Mouse (Mus musculus) embryonic facial prominence, embryonic 11.5 days (tissue): ENCODE measurements at regions not wholly inside any gene's neighbourhood (a gene's known extent, or its start where the extent isn't known, plus 50 kb on each side); places are given as distances from the start of the nearest gene placed in this dataset.

ENCODE experiments used
- ATAC-seq: fragments of 200-750 bp; cut with Nextera tagmentation; replicated peaks from 2 replicates; pipeline ENCODE4 v1.8.0; 2017; ENCODE audit warnings: low read depth; ENCODE audit not compliant: insufficient number of reproducible peaks, low FRiP score, low TSS enrichment
- DNase-seq: peaks from one replicate; pipeline ENCODE4 v3.0.0-alpha.2; 2015; ENCODE audit warnings: low spot score
- H3K27ac ChIP-seq: fragments of 300-500 bp; sonication (generic); replicated peaks from 2 replicates; pipeline ENCODE4 v1.5.1; 2014; ENCODE audit warnings: mild to moderate bottlenecking, low read depth, low read length, control low read depth
- H3K27me3 ChIP-seq: fragments of 300-500 bp; sonication (generic); 2 replicates; pipeline ENCODE4 v1.6.1; 2014; ENCODE audit warnings: mild to moderate bottlenecking, low read length, moderate library complexity, mixed read lengths; ENCODE audit not compliant: control insufficient read depth, insufficient read depth
- H3K36me3 ChIP-seq: fragments of 300-500 bp; sonication (generic); replicated peaks from 2 replicates; pipeline ENCODE4 v1.6.1; 2014; ENCODE audit warnings: low read depth, mild to moderate bottlenecking, low read length, moderate library complexity, mixed read lengths; ENCODE audit not compliant: control insufficient read depth, insufficient read depth
- H3K4me1 ChIP-seq: fragments of 300-500 bp; sonication (generic); 2 replicates; pipeline ENCODE4 v1.6.1; 2014; ENCODE audit warnings: low read length, mixed read lengths; ENCODE audit not compliant: control insufficient read depth, insufficient read depth
- H3K4me2 ChIP-seq: fragments of 300-500 bp; sonication (generic); 2 replicates; pipeline ENCODE4 v1.6.1; 2014; ENCODE audit warnings: low read depth, mild to moderate bottlenecking, control low read depth, low read length, moderate library complexity
- H3K4me3 ChIP-seq: fragments of 300-500 bp; sonication (generic); 2 replicates; pipeline ENCODE4 v1.5.1; 2014; ENCODE audit warnings: low read depth, low read length, control low read depth
- H3K9ac ChIP-seq: fragments of 300-500 bp; sonication (generic); replicated peaks from 2 replicates; pipeline ENCODE4 v1.6.1; 2014; ENCODE audit warnings: mild to moderate bottlenecking, control low read depth, low read length
- H3K9me3 ChIP-seq: fragments of 300-500 bp; sonication (generic); replicated peaks from 2 replicates; pipeline ENCODE4 v1.6.1; 2016; ENCODE audit warnings: mild to moderate bottlenecking, low read length, inconsistent platforms, mixed read lengths; ENCODE audit not compliant: control insufficient read depth
- WGBS: fragments of 180-500 bp; shearing (Covaris S2); extraction: QIAGEN DNeasy Blood & Tissue Kit; methylation state at CpG from one replicate; pipeline ENCODE4 v1.1.7; 2014; 5-methylcytosine and 5-hydroxymethylcytosine counted together

DNA sequence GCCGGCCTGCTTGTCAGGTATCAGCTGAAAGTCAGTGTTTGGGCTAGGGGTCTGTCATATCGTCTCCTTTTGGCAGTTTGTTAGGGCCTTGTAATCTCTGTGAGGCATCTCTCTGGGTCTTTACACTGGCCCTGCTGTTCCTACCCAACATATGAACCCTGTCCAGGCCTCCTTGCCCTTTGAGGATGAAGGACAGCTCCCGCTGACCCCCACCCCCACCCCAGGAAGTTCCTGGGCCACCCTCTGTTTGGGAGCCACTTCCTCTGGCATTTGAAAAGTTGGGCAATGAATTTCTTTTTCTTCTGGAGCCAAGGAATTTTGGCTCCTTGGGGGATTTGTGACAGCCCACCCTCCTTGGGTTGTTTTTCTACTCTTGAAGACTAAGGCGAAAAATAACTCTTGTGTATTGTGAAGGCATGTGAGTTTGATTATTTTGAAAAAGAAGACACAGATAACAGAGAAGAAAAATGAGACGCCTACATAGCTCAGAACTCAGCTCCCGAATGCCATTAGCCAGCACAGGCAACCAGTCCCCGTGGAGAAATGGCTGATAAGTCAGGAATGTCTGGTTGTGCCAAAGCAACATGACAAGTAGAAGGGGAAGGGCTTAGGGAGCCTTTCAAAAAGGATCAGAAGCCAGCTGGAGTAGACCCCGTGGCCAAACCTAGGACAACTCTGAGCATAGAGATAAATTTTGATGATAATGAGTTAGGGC lies 249.5 kb downstream of the Gm49356 start:
- no peak for DNase-seq
- no peaks in the 10 kb centered on the region for H3K36me3 ChIP-seq
- no peak overlapping the region for H3K9ac ChIP-seq
- 51% methylated on average over 8 of the region's 8 CpGs for WGBS
- H3K9me3 ChIP-seq = no peaks in the 10 kb centered on the region
- H3K4me2 ChIP-seq = no peak overlapping the region
- H3K4me3 ChIP-seq = no peak overlapping the region
- no peak overlapping the region for H3K27ac ChIP-seq
- no peaks in the 10 kb centered on the region for H3K4me1 ChIP-seq
- ATAC-seq = no peak
- no peaks in the 10 kb centered on the region for H3K27me3 ChIP-seq

DNA sequence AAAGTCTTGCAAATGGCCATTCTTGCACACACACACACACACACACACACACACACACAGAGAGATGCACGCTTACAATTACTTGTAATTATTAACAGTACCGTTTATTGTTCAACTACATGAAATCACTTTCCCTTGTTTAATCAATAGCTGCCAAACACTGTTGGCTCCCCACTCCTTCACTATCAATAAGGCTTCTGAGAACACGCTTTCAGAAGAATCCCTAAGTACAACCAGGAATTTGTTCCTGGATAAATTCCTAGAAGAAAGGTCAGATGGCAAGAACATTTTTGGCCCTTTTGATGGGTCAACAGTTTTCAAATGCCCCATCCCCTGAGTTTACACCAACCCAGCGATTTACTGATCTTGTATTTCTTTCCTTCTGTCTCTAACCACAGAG lies 252.5 kb downstream of the Gm49356 start:
- H3K4me3 ChIP-seq = no peak overlapping the region
- no peaks in the 10 kb centered on the region for H3K36me3 ChIP-seq
- H3K9ac ChIP-seq = no peak overlapping the region
- DNase-seq (no peak), ATAC-seq (no peak)
- H3K4me1 ChIP-seq = no peaks in the 10 kb centered on the region
- whole genome bisulfite sequencing = 80% methylated on average over 4 of the region's 4 CpGs
- H3K9me3 ChIP-seq = no peaks in the 10 kb centered on the region
- no peak overlapping the region for H3K27ac ChIP-seq
- H3K27me3 ChIP-seq = no peaks in the 10 kb centered on the region
- no peak overlapping the region for H3K4me2 ChIP-seq

DNA sequence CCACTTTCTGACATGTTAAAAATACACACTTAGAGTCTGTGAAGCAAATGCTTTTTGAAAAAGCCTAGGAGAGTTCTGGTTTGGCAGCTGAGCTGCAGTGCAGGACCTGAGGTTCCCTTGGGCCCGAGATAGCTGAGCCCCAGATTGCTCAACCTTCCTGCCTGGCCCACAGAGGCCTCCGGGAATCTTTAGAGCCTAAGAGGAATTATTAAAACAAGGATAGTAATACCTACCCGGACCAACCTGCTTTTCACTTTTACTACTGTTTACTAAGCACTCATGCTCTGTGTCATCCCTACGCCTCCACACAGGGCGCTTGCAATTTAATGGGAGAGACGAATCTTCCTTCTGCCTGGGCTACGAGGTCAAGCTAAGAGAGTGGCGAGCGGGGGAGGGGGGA lies 253.4 kb downstream of the Gm49356 start:
- no peak for ATAC-seq
- WGBS = 78% methylated on average over 9 of the region's 9 CpGs
- H3K27me3 ChIP-seq = no peaks in the 10 kb centered on the region
- H3K9ac ChIP-seq = no peak overlapping the region
- no peak overlapping the region for H3K4me2 ChIP-seq
- no peaks in the 10 kb centered on the region for H3K4me1 ChIP-seq
- H3K9me3 ChIP-seq = no peaks in the 10 kb centered on the region
- DNase-seq = no peak
- H3K27ac ChIP-seq = no peak overlapping the region
- no peak overlapping the region for H3K4me3 ChIP-seq
- no peaks in the 10 kb centered on the region for H3K36me3 ChIP-seq

DNA sequence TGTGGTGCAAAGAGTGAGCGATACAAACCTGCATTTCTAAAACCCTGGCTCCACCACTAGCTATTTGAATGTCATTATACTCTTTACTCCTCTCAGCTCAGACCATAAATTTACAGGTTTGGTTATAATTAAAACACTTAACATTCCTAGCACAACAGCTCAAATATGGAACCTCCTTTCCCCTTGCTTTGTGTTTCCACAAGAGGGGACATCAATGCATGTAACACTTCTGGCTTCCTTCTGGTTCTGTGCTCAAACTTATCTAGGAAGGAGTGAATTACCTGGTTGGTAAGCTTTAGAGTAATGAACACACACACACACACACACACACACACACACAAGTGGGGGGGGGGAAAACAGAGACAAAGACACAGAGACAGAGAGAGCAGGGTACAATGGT lies 254.8 kb downstream of the Gm49356 start:
- DNase-seq (no peak), ATAC-seq (no peak)
- H3K27me3 ChIP-seq = no peaks in the 10 kb centered on the region
- no peaks in the 10 kb centered on the region for H3K36me3 ChIP-seq
- no peak overlapping the region for H3K27ac ChIP-seq
- no peaks in the 10 kb centered on the region for H3K4me1 ChIP-seq
- H3K4me3 ChIP-seq = no peak overlapping the region
- no peaks in the 10 kb centered on the region for H3K9me3 ChIP-seq
- 97% methylated on average over 1 of the region's 1 CpGs for WGBS
- H3K9ac ChIP-seq = no peak overlapping the region
- H3K4me2 ChIP-seq = no peak overlapping the region

DNA sequence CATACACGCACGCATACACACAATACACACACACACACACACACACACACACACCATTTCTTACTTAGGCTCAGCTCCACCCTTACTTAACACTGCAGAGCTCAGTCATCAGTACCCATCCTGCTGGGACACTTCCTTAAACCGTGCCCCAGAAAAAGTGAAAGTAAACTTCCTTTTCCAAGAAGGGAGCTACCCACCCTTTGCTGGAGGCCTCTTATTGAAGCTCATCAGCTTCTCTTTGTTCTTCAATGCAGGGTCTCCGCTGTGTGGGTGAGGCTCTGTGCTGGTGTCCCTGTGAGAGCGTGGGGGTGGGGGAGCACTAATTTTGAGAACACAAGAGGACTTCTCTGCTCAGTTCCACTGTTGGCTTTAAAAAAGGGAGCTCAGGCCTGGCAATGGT lies 256.6 kb downstream of the Gm49356 start:
- Histone ChIP-seq H3K9ac (no peak overlapping the region), H3K36me3 (no peaks in the 10 kb centered on the region), H3K4me2 (no peak overlapping the region), H3K27me3 (no peaks in the 10 kb centered on the region), H3K9me3 (no peaks in the 10 kb centered on the region), H3K4me3 (no peak overlapping the region), H3K27ac (no peak overlapping the region), H3K4me1 (no peaks in the 10 kb centered on the region)
- DNase-seq = no peak
- WGBS = 64% methylated on average over 5 of the region's 5 CpGs
- no peak for ATAC-seq

DNA sequence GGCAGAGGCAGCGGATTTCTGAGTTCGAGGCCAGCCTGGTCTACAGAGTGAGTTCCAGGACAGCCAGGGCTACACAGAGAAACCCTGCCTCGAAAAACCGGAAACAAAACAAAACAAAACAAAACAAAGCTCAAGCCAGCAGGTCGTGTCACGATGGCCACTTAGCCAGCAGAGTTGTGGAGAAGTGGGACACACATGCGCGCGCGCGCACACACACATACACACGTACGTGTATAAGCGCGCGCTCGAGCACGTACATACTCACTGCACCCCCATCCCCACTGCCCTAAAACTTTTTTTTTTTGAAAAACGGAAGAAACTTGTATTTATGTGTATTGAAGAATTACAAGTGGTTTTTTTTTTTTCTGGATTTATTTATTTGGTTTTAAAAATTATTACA lies 257.0 kb downstream of the Gm49356 start:
- Histone ChIP-seq H3K9me3 (no peaks in the 10 kb centered on the region), H3K27ac (no peak overlapping the region)
- WGBS = 83% methylated on average over 19 of the region's 19 CpGs

DNA sequence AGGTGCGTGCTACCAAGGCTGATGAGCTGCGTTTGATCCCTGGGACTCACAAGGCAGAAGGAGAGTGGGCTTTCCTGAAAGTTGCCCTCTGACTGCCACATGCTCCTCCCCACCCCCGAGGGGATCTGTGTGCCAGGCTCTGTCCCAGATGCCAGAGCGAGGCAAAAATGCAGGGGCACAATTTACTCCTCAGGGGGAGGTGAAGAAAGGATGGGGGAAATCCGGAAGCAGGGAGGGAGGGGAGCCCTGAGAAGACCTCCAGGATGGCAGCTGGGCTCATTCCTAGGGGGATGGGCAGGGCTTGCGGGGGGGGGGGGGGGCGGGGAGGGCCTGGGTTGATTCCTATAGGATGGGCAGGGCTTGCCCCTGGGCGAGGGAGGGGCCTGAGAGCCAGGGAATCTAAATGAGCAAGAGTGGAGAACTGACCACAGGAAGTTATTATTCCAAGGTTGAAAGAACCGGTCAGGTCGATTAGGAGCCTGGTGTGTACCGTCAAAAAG lies 257.5 kb downstream of the Gm49356 start:
- 23% methylated on average over 9 of the region's 11 CpGs for WGBS

More for the DNA sequence above, 257.0 kb downstream of the Gm49356 start:
- no peaks in the 10 kb centered on the region for H3K27me3 ChIP-seq
- no peak for DNase-seq
- H3K9ac ChIP-seq = no peak overlapping the region
- H3K4me2 ChIP-seq = no peak overlapping the region
- no peaks in the 10 kb centered on the region for H3K36me3 ChIP-seq
- no peak overlapping the region for H3K4me3 ChIP-seq
- H3K4me1 ChIP-seq = no peaks in the 10 kb centered on the region
- no peak for ATAC-seq

DNA sequence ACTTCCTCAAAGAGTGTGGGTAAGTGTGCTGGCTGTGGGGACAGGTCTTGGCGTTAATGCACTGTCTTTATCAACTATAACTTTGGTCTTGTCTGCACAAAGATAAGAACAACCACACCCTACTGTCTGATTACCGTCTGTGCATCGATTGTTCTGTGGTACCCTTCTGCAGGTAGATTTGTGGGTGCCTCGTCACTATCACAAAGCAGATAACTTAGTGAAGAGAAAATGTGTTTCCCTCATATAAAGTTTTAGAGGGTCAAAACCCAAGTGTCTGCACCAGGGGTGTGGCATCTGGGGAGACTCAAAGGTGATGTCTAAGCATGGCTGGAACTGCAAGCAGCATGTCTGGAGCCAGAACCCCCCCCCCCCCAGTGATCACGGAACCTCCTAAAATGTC lies 259.4 kb downstream of the Gm49356 start:
- no peak overlapping the region for H3K4me3 ChIP-seq
- DNase-seq = no peak
- H3K36me3 ChIP-seq = no peaks in the 10 kb centered on the region
- no peak overlapping the region for H3K9ac ChIP-seq
- no peak overlapping the region for H3K4me2 ChIP-seq
- H3K27me3 ChIP-seq = no peaks in the 10 kb centered on the region
- no peak overlapping the region for H3K27ac ChIP-seq
- H3K4me1 ChIP-seq = no peaks in the 10 kb centered on the region
- H3K9me3 ChIP-seq = no peaks in the 10 kb centered on the region
- 88% methylated on average over 5 of the region's 5 CpGs for WGBS
- no peak for ATAC-seq

More for the DNA sequence above, 257.5 kb downstream of the Gm49356 start:
- no peaks in the 10 kb centered on the region for H3K9me3 ChIP-seq
- H3K4me2 ChIP-seq = no peak overlapping the region
- H3K36me3 ChIP-seq = no peaks in the 10 kb centered on the region
- H3K4me1 ChIP-seq = no peaks in the 10 kb centered on the region
- no peaks in the 10 kb centered on the region for H3K27me3 ChIP-seq
- DNase-seq = no peak
- no peak overlapping the region for H3K9ac ChIP-seq
- H3K27ac ChIP-seq = no peak overlapping the region
- ATAC-seq = 0 out of 2 replicates have a peak, but pooled peaks have one; percentile 39
- no peak overlapping the region for H3K4me3 ChIP-seq
